Mouse (Mus musculus): ENCODE measurements at regions not wholly inside any gene's neighbourhood (a gene's known extent, or its start where the extent isn't known, plus 50 kb on each side); places are given as distances from the start of the nearest gene placed in this dataset.

- DNase-seq (ENCODE audit: extremely low read depth, low read depth) = peak; percentile 33
Observed at GRCm38 (mm10) chr6:104028439-104029091, 464.0 kb upstream of the Cntn6 start.

- no peak for DNase-seq (ENCODE audit: extremely low read depth, low read depth)
Observed at GRCm38 (mm10) chr6:104038853-104039252, 453.7 kb upstream of the Cntn6 start.

DNA sequence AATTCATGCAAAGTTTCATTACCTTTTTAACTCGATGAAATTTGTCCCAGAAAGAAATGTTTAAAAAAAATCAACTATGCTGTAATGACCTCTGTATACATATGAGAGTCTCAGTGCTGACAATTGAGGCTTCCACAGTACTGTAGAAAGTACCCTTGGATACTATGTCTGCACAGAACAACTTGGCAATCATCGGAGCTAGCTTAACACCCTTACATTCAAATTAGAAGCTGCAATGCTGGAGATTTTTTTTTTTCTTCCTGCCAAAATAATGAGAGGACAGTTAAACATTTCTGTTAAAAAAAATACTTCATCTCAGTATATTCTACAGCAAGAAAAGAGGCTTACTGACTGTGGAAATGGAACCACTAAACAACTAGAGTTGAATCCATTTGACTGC is 452.1 kb upstream of the Cntn6 start:
- DNase-seq (ENCODE audit: extremely low read depth, low read depth) = no peak

DNA sequence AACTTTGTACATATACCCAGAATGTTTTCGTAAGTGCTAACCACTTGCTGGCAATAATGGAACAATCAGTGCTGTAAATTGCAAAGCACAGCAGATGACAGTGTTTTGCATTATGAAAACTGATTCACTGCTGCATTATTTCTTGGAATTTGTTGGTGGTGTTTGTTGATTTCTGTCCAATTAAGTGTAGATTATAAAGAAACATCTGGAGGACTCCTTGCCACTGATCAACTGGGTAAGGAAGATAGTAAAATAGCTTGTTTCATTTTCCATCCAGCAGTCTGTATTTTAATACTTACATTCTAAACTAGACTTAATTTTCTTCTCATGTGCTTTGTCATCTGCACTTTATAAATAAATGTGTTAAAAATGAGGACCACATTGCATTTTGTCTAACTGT is 436.6 kb upstream of the Cntn6 start:
- no peak for DNase-seq (ENCODE audit: extremely low read depth, low read depth)

GRCm38 (mm10) chr6:104061692-104062263 is 430.8 kb upstream of the Cntn6 start:
- no peak for DNase-seq (ENCODE audit: extremely low read depth, low read depth)

DNA sequence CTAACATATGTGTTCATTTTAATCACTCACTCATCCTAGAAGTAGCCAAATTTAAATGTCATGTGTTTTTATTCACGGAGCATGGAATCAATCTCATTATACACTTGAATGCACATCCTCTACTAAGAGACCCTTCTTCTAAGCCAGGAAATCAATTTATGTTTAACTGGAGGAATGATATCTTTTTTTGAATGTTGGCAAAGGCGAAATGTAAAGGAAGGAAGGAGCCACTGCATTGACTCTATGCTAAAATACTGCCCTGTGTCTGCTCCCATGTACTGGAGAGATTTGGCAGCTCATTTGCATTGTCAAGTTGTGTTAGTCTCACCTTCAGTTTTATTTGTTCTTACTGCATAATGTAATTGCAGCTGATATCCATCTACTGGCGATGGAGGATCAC is 412.0 kb upstream of the Cntn6 start:
- no peak for DNase-seq (ENCODE audit: extremely low read depth, low read depth)

GRCm38 (mm10) chr6:104082242-104082641 is 410.3 kb upstream of the Cntn6 start:
- no peak for DNase-seq (ENCODE audit: extremely low read depth, low read depth)

- DNase-seq (ENCODE audit: extremely low read depth, low read depth) = no peak
Observed at GRCm38 (mm10) chr6:104108386-104108785, 384.2 kb upstream of the Cntn6 start.

Measured in MEL-GATA-1-ER (cell line).